Mouse (Mus musculus) heart, embryonic 11.5 days (tissue): Measurements from ENCODE around the gene Slc6a12. TPM values are rescaled to one million over a fixed set of nuclear protein-coding genes. Genes with fewer than 3 reads are reported as not detected.
"Not testable (repeated sequence)": the region's sequence is repeated elsewhere in the genome, so short reads cannot be mapped to it uniquely, and the experiment has no call there.

Source experiments
- ATAC-seq: fragments of 200-750 bp; cut with Nextera tagmentation; replicated peaks from 2 replicates; pipeline ENCODE4 v1.8.0; 2017; ENCODE audit warnings: moderate library complexity; ENCODE audit not compliant: insufficient number of reproducible peaks, low FRiP score, low TSS enrichment
- H3K27ac ChIP-seq: fragments of 300-500 bp; sonication (generic); 2 replicates; pipeline ENCODE4 v1.5.1; 2014; ENCODE audit warnings: mild to moderate bottlenecking, low read depth, low read length
- H3K27me3 ChIP-seq: fragments of 300-500 bp; sonication (generic); 2 replicates; pipeline ENCODE4 v1.6.1; 2014; ENCODE audit warnings: mild to moderate bottlenecking, low read length, mixed read lengths; ENCODE audit not compliant: control insufficient read depth, insufficient read depth
- H3K36me3 ChIP-seq: fragments of 300-500 bp; sonication (generic); 2 replicates; pipeline ENCODE4 v1.6.1; 2014; ENCODE audit warnings: mild to moderate bottlenecking, low read length, moderate library complexity, mixed read lengths; ENCODE audit not compliant: control insufficient read depth, insufficient read depth
- H3K4me1 ChIP-seq: fragments of 300-500 bp; sonication (generic); 2 replicates; pipeline ENCODE4 v1.6.1; 2014; ENCODE audit warnings: low read length; ENCODE audit not compliant: control insufficient read depth, insufficient read depth
- H3K4me2 ChIP-seq: fragments of 300-500 bp; sonication (generic); 2 replicates; pipeline ENCODE4 v1.6.1; 2014; ENCODE audit warnings: mild to moderate bottlenecking, moderate library complexity
- H3K4me3 ChIP-seq: fragments of 300-500 bp; sonication (generic); 2 replicates; pipeline ENCODE4 v1.5.1; 2014; ENCODE audit warnings: low read depth, low read length
- H3K9ac ChIP-seq: fragments of 300-500 bp; sonication (generic); 2 replicates; pipeline ENCODE4 v1.6.1; 2014; ENCODE audit warnings: mild to moderate bottlenecking, low read depth, low read length, moderate library complexity
- H3K9me3 ChIP-seq: fragments of 300-500 bp; sonication (generic); replicated peaks from 2 replicates; pipeline ENCODE4 v1.6.1; 2016; ENCODE audit warnings: low read length; ENCODE audit not compliant: control insufficient read depth
- WGBS: fragments of 180-500 bp; shearing (Covaris S2); extraction: QIAGEN DNeasy Blood & Tissue Kit; methylation state at CpG from one replicate; pipeline ENCODE4 v1.1.7; 2014; ENCODE audit not compliant: insufficient replicate concordance; 5-methylcytosine and 5-hydroxymethylcytosine counted together
- polyA plus RNA-seq: library from polyadenylated mRNA; unstranded; fragments of >200 nt; fragmentation: Nextera tagmentation; extraction: Ambion mirVana; gene quantifications from 2 replicates; pipeline ENCODE4 v1.2.1, GENCODE M21; 2014

Slc6a12 gene
- polyA plus RNA-seq, 1 experiment from 2014 or later, result 0.24 TPM

DNA sequence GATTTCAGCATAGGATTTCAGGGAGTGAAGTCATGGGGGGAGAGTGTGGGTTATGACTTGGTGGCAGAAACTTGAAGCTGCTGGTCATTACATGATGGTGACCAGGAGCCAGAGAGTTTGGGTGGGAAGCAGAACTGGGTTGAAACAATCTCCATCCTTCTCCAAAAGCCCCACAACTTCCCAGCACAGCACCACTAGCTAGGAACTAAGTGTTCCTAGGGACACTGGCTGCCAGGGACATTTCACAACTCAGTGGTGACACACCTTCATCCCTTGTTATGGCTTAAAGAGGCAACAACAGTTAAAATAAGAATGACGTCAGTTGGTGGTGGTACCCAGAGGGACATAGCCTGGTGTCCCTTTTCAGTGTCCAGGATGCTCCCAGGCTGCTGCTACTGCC, 13.2 kb downstream of the Slc6a12 start:
- ATAC-seq, result no peak
- no peaks in the 10 kb centered on the region for H3K36me3 ChIP-seq
- no peak overlapping the region for H3K9ac ChIP-seq
- H3K4me2 ChIP-seq, result no peak overlapping the region
- no peaks in the 10 kb centered on the region for H3K4me1 ChIP-seq
- no peaks in the 10 kb centered on the region for H3K9me3 ChIP-seq
- H3K27ac ChIP-seq, result no peak overlapping the region
- no peak overlapping the region for H3K4me3 ChIP-seq
- no peaks in the 10 kb centered on the region for H3K27me3 ChIP-seq
- 68% methylated on average over 1 of the region's 1 CpGs for WGBS

GRCm38 (mm10) chr6:121357232-121357631, 14.4 kb downstream of the Slc6a12 start:
- Histone ChIP-seq H3K9ac (no peak overlapping the region), H3K9me3 (no peaks in the 10 kb centered on the region), H3K4me3 (no peak overlapping the region), H3K4me1 (no peaks in the 10 kb centered on the region), H3K27me3 (no peaks in the 10 kb centered on the region), H3K4me2 (no peak overlapping the region), H3K27ac (no peak overlapping the region), H3K36me3 (no peaks in the 10 kb centered on the region)
- WGBS, result 83% methylated on average over 6 of the region's 6 CpGs
- no peak for ATAC-seq

DNA sequence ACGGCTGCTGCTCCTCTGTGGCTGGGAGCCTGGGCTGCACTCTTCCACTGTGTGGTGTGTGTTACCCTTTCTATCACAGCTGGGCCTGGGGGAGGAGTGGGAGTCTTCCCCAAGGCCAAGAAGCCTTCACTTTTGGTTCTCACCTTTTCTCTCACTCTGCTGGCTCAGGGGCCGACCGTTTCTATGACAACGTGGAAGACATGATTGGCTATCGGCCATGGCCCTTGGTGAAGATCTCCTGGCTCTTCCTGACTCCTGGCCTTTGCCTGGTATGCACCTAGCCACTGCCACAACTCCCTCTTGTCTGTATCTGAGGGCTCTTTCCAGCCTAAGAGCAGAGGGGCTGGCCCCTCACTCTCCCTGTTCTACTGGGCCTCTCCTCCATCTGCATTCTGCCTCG, 20.2 kb downstream of the Slc6a12 start:
- Histone ChIP-seq H3K27ac (no peak overlapping the region), H3K27me3 (no peaks in the 10 kb centered on the region), H3K9me3 (no peaks in the 10 kb centered on the region), H3K36me3 (no peaks in the 10 kb centered on the region), H3K4me3 (no peak overlapping the region), H3K4me2 (no peak overlapping the region), H3K4me1 (no peaks in the 10 kb centered on the region), H3K9ac (no peak overlapping the region)
- WGBS, result 59% methylated on average over 6 of the region's 6 CpGs
- ATAC-seq, result no peak

- WGBS, result 72% methylated on average over 4 of the region's 4 CpGs
- Histone ChIP-seq H3K27ac (no peak overlapping the region), H3K4me3 (no peak overlapping the region), H3K36me3 (no peaks in the 10 kb centered on the region), H3K9ac (no peak overlapping the region), H3K4me2 (no peak overlapping the region), H3K27me3 (no peaks in the 10 kb centered on the region), H3K4me1 (no peaks in the 10 kb centered on the region), H3K9me3 (no peaks in the 10 kb centered on the region)
- ATAC-seq, result no peak
Measured at GRCm38 (mm10) chr6:121363956-121364355, 21.1 kb downstream of the Slc6a12 start.

GRCm38 (mm10) chr6:121366537-121366936, 23.7 kb downstream of the Slc6a12 start:
- H3K27ac ChIP-seq, H3K4me3 ChIP-seq, H3K36me3 ChIP-seq, H3K4me1 ChIP-seq, ATAC-seq, H3K4me2 ChIP-seq, H3K9me3 ChIP-seq, H3K9ac ChIP-seq, H3K27me3 ChIP-seq: not testable (repeated sequence)
- 16% methylated on average over 2 of the region's 2 CpGs for WGBS

DNA sequence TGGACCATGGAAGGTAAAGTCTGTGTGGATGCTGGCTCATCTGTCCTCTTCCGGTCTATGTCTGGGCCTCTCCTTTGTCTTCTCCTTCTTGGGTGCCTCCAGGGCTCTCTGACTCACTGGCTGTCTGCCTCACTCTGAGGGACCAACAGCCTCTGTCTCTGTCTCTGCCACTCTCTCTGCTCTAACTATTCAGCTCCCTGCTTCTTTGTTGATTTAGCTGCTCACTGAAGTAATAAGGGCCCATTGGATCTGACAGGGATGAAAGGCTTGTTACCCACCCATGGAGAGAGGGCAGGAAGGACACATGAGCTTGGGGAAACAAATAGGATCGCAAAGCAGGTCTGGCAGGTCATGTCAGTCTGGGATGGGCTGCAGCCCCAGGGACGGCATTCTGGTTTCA, 24.2 kb downstream of the Slc6a12 start:
- Histone ChIP-seq H3K4me1 (no peaks in the 10 kb centered on the region), H3K27me3 (no peaks in the 10 kb centered on the region), H3K4me3 (no peak overlapping the region), H3K27ac (no peak overlapping the region), H3K4me2 (no peak overlapping the region), H3K36me3 (no peaks in the 10 kb centered on the region), H3K9ac (no peak overlapping the region), H3K9me3 (no peaks in the 10 kb centered on the region)
- no peak for ATAC-seq
- 54% methylated on average over 3 of the region's 3 CpGs for WGBS

GRCm38 (mm10) chr6:121371197-121371980, 28.5 kb downstream of the Slc6a12 start:
- Histone ChIP-seq H3K27me3 (0 out of 2 replicates have a peak, but pooled peaks cover 3% of the 10 kb centered on the region), H3K4me3 (no peak overlapping the region), H3K4me1 (no peaks in the 10 kb centered on the region), H3K9me3 (no peaks in the 10 kb centered on the region), H3K27ac (no peak overlapping the region), H3K4me2 (no peak overlapping the region), H3K9ac (no peak overlapping the region), H3K36me3 (no peaks in the 10 kb centered on the region)
- 75% methylated on average over 10 of the region's 10 CpGs for WGBS
- no peak for ATAC-seq

- H3K36me3 ChIP-seq, result no peaks in the 10 kb centered on the region
- H3K27me3 ChIP-seq, result peaks cover 15% of the 10 kb centered on the region
- H3K4me1 ChIP-seq, result no peaks in the 10 kb centered on the region
- no peak overlapping the region for H3K4me2 ChIP-seq
- no peak overlapping the region for H3K9ac ChIP-seq
- no peak overlapping the region for H3K27ac ChIP-seq
- WGBS, result 56% methylated on average over 12 of the region's 12 CpGs
- H3K9me3 ChIP-seq, result no peaks in the 10 kb centered on the region
- no peak overlapping the region for H3K4me3 ChIP-seq
- 0 out of 2 replicates have a peak, but pooled peaks have one; percentile 18 for ATAC-seq
Measured at GRCm38 (mm10) chr6:121376159-121376558, 33.3 kb downstream of the Slc6a12 start.

DNA sequence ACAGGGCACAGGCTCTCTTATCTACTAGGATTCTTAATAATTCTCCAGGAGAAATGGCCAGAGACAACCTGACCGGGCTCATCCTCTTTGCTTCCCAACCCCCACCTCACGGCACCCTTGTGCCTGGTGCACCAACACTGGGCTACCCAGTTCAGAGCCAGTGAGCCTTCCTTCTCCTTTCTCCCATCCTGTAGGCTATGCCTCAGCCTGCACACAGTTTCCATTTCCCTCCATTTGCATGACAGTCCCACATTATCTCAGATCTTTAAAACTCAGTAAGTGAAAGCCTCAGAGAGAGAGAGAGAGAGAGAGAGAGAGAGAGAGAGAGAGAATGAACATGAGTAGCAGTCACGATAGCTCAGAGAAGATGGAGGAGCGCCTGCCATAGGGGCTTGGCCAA, 35.4 kb downstream of the Slc6a12 start:
- Histone ChIP-seq H3K9me3 (no peaks in the 10 kb centered on the region), H3K27ac (no peak overlapping the region), H3K9ac (no peak overlapping the region), H3K36me3 (no peaks in the 10 kb centered on the region), H3K27me3 (peaks cover 27% of the 10 kb centered on the region), H3K4me2 (no peak overlapping the region), H3K4me3 (no peak overlapping the region), H3K4me1 (no peaks in the 10 kb centered on the region)
- no peak for ATAC-seq
- WGBS, result 42% methylated on average over 4 of the region's 4 CpGs
